Mouse (Mus musculus) CH12.LX (cell line): ENCODE measurements around the gene Cluap1. TPM values are rescaled to one million over a fixed set of nuclear protein-coding genes. Genes with fewer than 3 reads are reported as not detected.
A peak's percentile ranks its signal among the peaks of the same experiment; 100 is the strongest.

Experiments
- DNase-seq: peaks from one replicate; pipeline ENCODE4 v3.0.0-alpha.2; 2013; ENCODE audit errors: extremely low read depth
- H3K27ac ChIP-seq: 2 replicates; pipeline ENCODE4 v1.5.1; 2012; ENCODE audit warnings: low read depth, mild to moderate bottlenecking, control low read depth, moderate library complexity; ENCODE audit not compliant: insufficient read depth
- H3K27me3 ChIP-seq: replicated peaks from 2 replicates; pipeline ENCODE3; 2012; ENCODE audit warnings: inconsistent platforms
- H3K36me3 ChIP-seq, 2 experiments: replicated peaks in 1 of 2; 2 replicates each; pipeline versions ENCODE3 to v1.6.1; 2012; ENCODE audit warnings: inconsistent platforms in 1 of 2, low read length in 1 of 2, mild to moderate bottlenecking in 1 of 2, mixed read lengths in 1 of 2, moderate library complexity in 1 of 2; ENCODE audit not compliant: control insufficient read depth in 1 of 2, insufficient read depth in 1 of 2
- H3K4me1 ChIP-seq, 2 experiments: 2 replicates each; pipeline ENCODE4 v1.6.1; 2012; ENCODE audit warnings: inconsistent platforms in 1 of 2, moderate library complexity in 1 of 2; ENCODE audit not compliant: insufficient read depth in 2 of 2, control insufficient read depth in 1 of 2
- H3K4me2 ChIP-seq: 2 replicates; pipeline ENCODE4 v1.6.1; 2012; ENCODE audit warnings: low read depth, mild to moderate bottlenecking, control low read depth; ENCODE audit not compliant: poor library complexity, insufficient read depth, severe bottlenecking
- H3K4me3 ChIP-seq, 3 experiments: fragments of 150-350 bp in 1 of 3; sonication (generic) in 1 of 3; replicated peaks in 1 of 3; 2 replicates each; pipeline versions ENCODE3 to v1.5.1; 2011 to 2012; ENCODE audit warnings: low read depth in 2 of 3, low read length in 2 of 3, mild to moderate bottlenecking in 2 of 3, moderate library complexity in 2 of 3, control low read depth in 1 of 3, improper control_type of control experiment in 1 of 3, inconsistent platforms in 1 of 3, mixed read lengths in 1 of 3; ENCODE audit not compliant: poor library complexity in 1 of 3
- H3K79me2 ChIP-seq: replicated peaks from 2 replicates; pipeline ENCODE4 v1.6.1; 2012; ENCODE audit warnings: mild to moderate bottlenecking, moderate library complexity; ENCODE audit not compliant: control insufficient read depth, poor library complexity, insufficient read depth, severe bottlenecking; ENCODE audit errors: extremely low read depth
- H3K9ac ChIP-seq: 2 replicates; pipeline ENCODE4 v1.6.1; 2012; ENCODE audit warnings: low read depth, mild to moderate bottlenecking, control low read depth, moderate library complexity; ENCODE audit not compliant: insufficient read depth
- H3K9me3 ChIP-seq: replicated peaks from 2 replicates; pipeline ENCODE3; 2012; ENCODE audit warnings: low read length, inconsistent platforms, mixed read lengths
- BHLHE40 ChIP-seq: IDR thresholded peaks from 2 replicates; pipeline ENCODE4 v1.6.1; 2011; ENCODE audit warnings: mild to moderate bottlenecking, low read depth, low read length, improper control_type of control experiment
- CHD1 ChIP-seq: IDR thresholded peaks from 2 replicates; pipeline ENCODE4 v1.6.1; 2012; ENCODE audit warnings: low read depth, low read length, improper control_type of control experiment, inconsistent platforms
- CHD2 ChIP-seq: IDR thresholded peaks from 2 replicates; pipeline ENCODE4 v1.6.1; 2011; ENCODE audit warnings: low read length, improper control_type of control experiment
- CTCF ChIP-seq, 2 experiments: IDR thresholded peaks in 1 of 2; conservative IDR thresholded peaks in 1 of 2; 2 replicates each; pipeline ENCODE4 v1.5.1; 2011 to 2012; ENCODE audit warnings: low read depth in 2 of 2, low read length in 2 of 2, improper control_type of control experiment in 1 of 2, inconsistent platforms in 1 of 2, mild to moderate bottlenecking in 1 of 2, moderate library complexity in 1 of 2
- E2F4 ChIP-seq: IDR thresholded peaks from 2 replicates; pipeline ENCODE4 v1.6.1; 2011; ENCODE audit warnings: low read depth, low read length, improper control_type of control experiment; ENCODE audit not compliant: insufficient replicate concordance
- ELF1 ChIP-seq: IDR thresholded peaks from 2 replicates; pipeline ENCODE4 v1.6.1; 2014; ENCODE audit warnings: low read depth, mild to moderate bottlenecking, inconsistent platforms, low read length, improper control_type of control experiment
- EP300 ChIP-seq: IDR thresholded peaks from 2 replicates; pipeline ENCODE4 v1.6.1; 2011; ENCODE audit warnings: low read length, improper control_type of control experiment
- ETS1 ChIP-seq: conservative IDR thresholded peaks from 2 replicates; pipeline ENCODE4 v1.6.1; 2012; ENCODE audit warnings: low read depth, mild to moderate bottlenecking, inconsistent platforms, low read length, improper control_type of control experiment, moderate library complexity
- GABPA ChIP-seq: IDR thresholded peaks from 2 replicates; pipeline ENCODE4 v1.6.1; 2012; ENCODE audit warnings: low read depth, low read length, improper control_type of control experiment, inconsistent platforms; ENCODE audit not compliant: insufficient replicate concordance
- HCFC1 ChIP-seq: IDR thresholded peaks from 2 replicates; pipeline ENCODE4 v1.6.1; 2012; ENCODE audit warnings: low read depth, mild to moderate bottlenecking, inconsistent platforms, low read length, improper control_type of control experiment
- IRF4 ChIP-seq: IDR thresholded peaks from 2 replicates; pipeline ENCODE4 v1.6.1; 2014; ENCODE audit warnings: low read depth, mild to moderate bottlenecking, inconsistent platforms, low read length, improper control_type of control experiment
- JUN ChIP-seq: IDR thresholded peaks from 2 replicates; pipeline ENCODE4 v1.6.1; 2011; ENCODE audit warnings: low read depth, mild to moderate bottlenecking, low read length, improper control_type of control experiment, moderate library complexity; ENCODE audit not compliant: insufficient read depth
- JUND ChIP-seq: conservative IDR thresholded peaks from 2 replicates; pipeline ENCODE4 v1.6.1; 2011; ENCODE audit warnings: low read depth, low read length, improper control_type of control experiment
- KAT2A ChIP-seq: IDR thresholded peaks from 2 replicates; pipeline ENCODE4 v1.6.1; 2012; ENCODE audit warnings: low read length, improper control_type of control experiment, inconsistent platforms; ENCODE audit not compliant: insufficient replicate concordance
- MAFK ChIP-seq: IDR thresholded peaks from 2 replicates; pipeline ENCODE4 v1.6.1; 2011; ENCODE audit warnings: low read length, improper control_type of control experiment; ENCODE audit not compliant: insufficient replicate concordance
- MAX ChIP-seq: IDR thresholded peaks from 2 replicates; pipeline ENCODE4 v1.6.1; 2011; ENCODE audit warnings: low read length, improper control_type of control experiment
- MAZ ChIP-seq: IDR thresholded peaks from 2 replicates; pipeline ENCODE4 v1.6.1; 2012; ENCODE audit warnings: low read depth, mild to moderate bottlenecking, inconsistent platforms, low read length, improper control_type of control experiment, moderate library complexity
- MEF2A ChIP-seq: IDR thresholded peaks from 2 replicates; pipeline ENCODE4 v1.6.1; 2014; ENCODE audit warnings: low read depth, mild to moderate bottlenecking, inconsistent platforms, low read length, improper control_type of control experiment, borderline replicate concordance
- MXI1 ChIP-seq: IDR thresholded peaks from 2 replicates; pipeline ENCODE4 v1.6.1; 2011; ENCODE audit warnings: mild to moderate bottlenecking, low read depth, low read length, improper control_type of control experiment
- MYC ChIP-seq: IDR thresholded peaks from 2 replicates; pipeline ENCODE4 v1.6.1; 2011; ENCODE audit warnings: low read depth, mild to moderate bottlenecking, improper control_type of control experiment, low read length
- NELFE ChIP-seq: IDR thresholded peaks from 2 replicates; pipeline ENCODE4 v1.6.1; 2011; ENCODE audit warnings: low read depth, low read length, improper control_type of control experiment
- NRF1 ChIP-seq: IDR thresholded peaks from 2 replicates; pipeline ENCODE4 v1.6.1; 2014; ENCODE audit warnings: low read depth, mild to moderate bottlenecking, inconsistent platforms, low read length, improper control_type of control experiment, moderate library complexity
- PAX5 ChIP-seq: IDR thresholded peaks from 2 replicates; pipeline ENCODE4 v1.6.1; 2012; ENCODE audit warnings: low read length, inconsistent platforms, mixed read lengths
- POLR2A ChIP-seq: IDR thresholded peaks from 2 replicates; pipeline ENCODE4 v1.6.1; 2011; ENCODE audit warnings: low read depth, mild to moderate bottlenecking, improper control_type of control experiment, low read length
- POLR2AphosphoS2 ChIP-seq: IDR thresholded peaks from 2 replicates; pipeline ENCODE4 v1.6.1; 2011; ENCODE audit warnings: low read depth, low read length, improper control_type of control experiment
- RAD21 ChIP-seq: IDR thresholded peaks from 2 replicates; pipeline ENCODE4 v1.6.1; 2011; ENCODE audit warnings: low read depth, mild to moderate bottlenecking, low read length, improper control_type of control experiment, moderate library complexity
- RCOR1 ChIP-seq: conservative IDR thresholded peaks from 2 replicates; pipeline ENCODE4 v1.6.1; 2012; ENCODE audit warnings: low read depth, mild to moderate bottlenecking, inconsistent platforms, low read length, improper control_type of control experiment
- SIN3A ChIP-seq: IDR thresholded peaks from 2 replicates; pipeline ENCODE4 v1.6.1; 2012; ENCODE audit warnings: low read length, improper control_type of control experiment, inconsistent platforms
- SMC3 ChIP-seq: IDR thresholded peaks from 2 replicates; pipeline ENCODE4 v1.6.1; 2011; ENCODE audit warnings: low read depth, low read length, improper control_type of control experiment
- TBP ChIP-seq: conservative IDR thresholded peaks from 2 replicates; pipeline ENCODE4 v1.6.1; 2011; ENCODE audit warnings: low read depth, low read length, improper control_type of control experiment
- TCF12 ChIP-seq: IDR thresholded peaks from 2 replicates; pipeline ENCODE4 v1.6.1; 2014; ENCODE audit warnings: low read depth, mild to moderate bottlenecking, inconsistent platforms, low read length, improper control_type of control experiment
- UBTF ChIP-seq: IDR thresholded peaks from 2 replicates; pipeline ENCODE4 v1.6.1; 2012; ENCODE audit warnings: low read depth, mild to moderate bottlenecking, inconsistent platforms, low read length, improper control_type of control experiment, moderate library complexity
- USF1 ChIP-seq: IDR thresholded peaks from 2 replicates; pipeline ENCODE4 v1.6.1; 2014; ENCODE audit warnings: low read depth, mild to moderate bottlenecking, inconsistent platforms, low read length, improper control_type of control experiment
- USF2 ChIP-seq: conservative IDR thresholded peaks from 2 replicates; pipeline ENCODE4 v1.6.1; 2011; ENCODE audit warnings: low read depth, low read length, improper control_type of control experiment
- ZC3H11A ChIP-seq: IDR thresholded peaks from 2 replicates; pipeline ENCODE4 v1.6.1; 2012; ENCODE audit warnings: low read depth, mild to moderate bottlenecking, inconsistent platforms, low read length, improper control_type of control experiment
- ZKSCAN1 ChIP-seq: IDR thresholded peaks from 2 replicates; pipeline ENCODE4 v1.6.1; 2012; ENCODE audit warnings: low read depth, inconsistent platforms, low read length, improper control_type of control experiment, borderline replicate concordance
- ZMIZ1 ChIP-seq: IDR thresholded peaks from 2 replicates; pipeline ENCODE4 v1.6.1; 2012; ENCODE audit warnings: low read depth, mild to moderate bottlenecking, inconsistent platforms, low read length, improper control_type of control experiment
- ZNF384 ChIP-seq: IDR thresholded peaks from 2 replicates; pipeline ENCODE4 v1.6.1; 2012; ENCODE audit warnings: low read depth, low read length, improper control_type of control experiment, inconsistent platforms
- dilution Hi-C: fragments of 300-500 bp; cut with MboI; formaldehyde crosslinking; loops from 2 replicates; pipeline ENCODE4 v1.14.3; 2020; ENCODE audit warnings: low sequenced_read_pairs; ENCODE audit not compliant: extremely low pct_unique_long_range_greater_than_20kb, extremely low pct_ligation_motif_present
- in situ Hi-C: fragments of 300-500 bp; cut with MboI; formaldehyde crosslinking; loops from 3 replicates; pipeline ENCODE4 v1.14.3; 2019; ENCODE audit warnings: low sequenced_read_pairs, low pct_ligation_motif_present, low pct_unique_long_range_greater_than_20kb, mixed read lengths
- polyA plus RNA-seq: library from polyadenylated mRNA; unstranded; fragments of >175 nt; gene quantifications from 2 replicates; pipeline ENCODE4 v1.2.1, GENCODE M21; 2012; ENCODE audit warnings: low read depth; ENCODE audit not compliant: insufficient read length
- total RNA-seq, 2 experiments: library from RNA; depleted of rRNA; stranded (reverse); fragments of 300-350 nt in 1 of 2; fragments of >200 nt in 1 of 2; gene quantifications; 2 replicates each; pipeline ENCODE4 v1.2.3; 2012 to 2014

Gene Cluap1
- 33.7 and 37.6 TPM in 2 replicates for total RNA-seq (2012; rRNA removed)
- 46.5 and 47.9 TPM in 2 replicates for total RNA-seq (2014; rRNA removed)
- polyA plus RNA-seq: 47.0 and 56.1 TPM in 2 replicates

DNA sequence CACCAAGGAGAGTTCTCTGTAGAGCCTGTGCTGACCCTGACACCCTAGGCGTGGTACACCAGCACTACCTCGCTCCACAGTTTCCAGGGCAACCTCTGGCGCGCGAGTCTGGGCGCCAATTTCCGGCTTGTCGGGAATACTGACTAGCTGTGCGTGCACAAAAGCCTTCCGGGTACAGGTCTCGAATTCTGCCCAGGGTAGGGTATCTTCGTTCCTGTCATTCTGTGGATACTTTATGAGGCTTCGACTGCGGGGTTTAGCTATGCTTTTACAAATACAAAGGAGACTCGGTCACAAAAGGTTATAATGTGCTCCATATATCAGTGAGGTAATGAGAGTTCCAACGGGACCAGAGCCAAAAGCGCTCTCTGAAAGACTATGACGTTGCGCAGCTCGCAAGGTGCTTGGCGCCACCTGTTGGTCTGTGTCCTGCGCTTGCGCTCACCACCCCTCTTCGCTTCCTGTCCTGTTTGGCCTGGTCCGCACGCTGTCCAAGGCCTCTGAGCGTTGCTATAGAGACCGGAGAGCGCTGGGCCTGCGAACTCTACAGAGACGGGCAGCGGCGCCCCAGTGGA lies at the start of gene Cluap1, which contains the start of gene 1700037C18Rik:
Gene Cluap1 (plus strand): TSS at position 265 of the 575 bp plus-strand sequence.
Gene 1700037C18Rik (minus strand): TSS at position 153 of the 575 bp plus-strand sequence.
- TF ChIP-seq POLR2A: peak; percentile 81
- TF ChIP-seq CHD1: peak; percentile 27; the same call in 1 of the 2 replicates
- TF ChIP-seq NRF1: peak; percentile 86
- peak; percentile 52 to 83 for TF ChIP-seq CTCF (conservative IDR thresholded peaks at IDR 0.05 in 1 of 2, IDR thresholded peaks at IDR 0.05 in 1 of 2; ENCODE audit: low read depth in 2 of 2, low read length in 2 of 2)
- TF ChIP-seq HCFC1: peak; percentile 90
- peak; percentile 73 for TF ChIP-seq ZMIZ1
- TF ChIP-seq CHD2: peak; percentile 76
- peak; percentile 12; the same call in 1 of the 2 replicates for TF ChIP-seq ZNF384
- TF ChIP-seq ETS1: peak; percentile 58
- peak; percentile 75 for TF ChIP-seq MAX
- 0 out of 2 replicates have a peak, but pooled peaks have one; percentile 9 for TF ChIP-seq BHLHE40
- no peak for TF ChIP-seq MAFK
- TF ChIP-seq NELFE: peak; percentile 75; the same call in 1 of the 2 replicates
- TF ChIP-seq IRF4: peak; percentile 72
- TF ChIP-seq JUN: peak; percentile 43; the same call in 1 of the 2 replicates
- TF ChIP-seq MEF2A: peak; percentile 81
- TF ChIP-seq RCOR1: no peak
- TF ChIP-seq MAZ: no peak
- peak; percentile 90 for TF ChIP-seq ELF1
- TF ChIP-seq E2F4: peak; percentile 95
- peak; percentile 66 for TF ChIP-seq RAD21
- TF ChIP-seq SIN3A: peak; percentile 96
- TF ChIP-seq POLR2AphosphoS2: peak; percentile 76; the same call in 1 of the 2 replicates
- TF ChIP-seq KAT2A: peak; percentile 79; the same call in 1 of the 2 replicates
- TF ChIP-seq TBP: peak; percentile 96
- TF ChIP-seq TCF12: peak; percentile 81
- TF ChIP-seq PAX5: no peak
- TF ChIP-seq ZC3H11A: no peak
- TF ChIP-seq MYC: peak; percentile 89; the same call in 1 of the 2 replicates
- TF ChIP-seq SMC3: peak; percentile 72
- TF ChIP-seq UBTF: no peak
- TF ChIP-seq EP300: 0 out of 2 replicates have a peak, but pooled peaks have one; percentile 2
- no peak for TF ChIP-seq ZKSCAN1
- TF ChIP-seq USF1: no peak
- peak; percentile 27; the same call in 1 of the 2 replicates for TF ChIP-seq GABPA
- no peak for TF ChIP-seq USF2
- TF ChIP-seq MXI1: peak; percentile 94
- TF ChIP-seq JUND: peak; percentile 63; the same call in 1 of the 2 replicates
- peak within 1 kb of the TSS; percentile 89 for H3K9ac ChIP-seq
- peak within 1 kb of the TSS; percentile 65 to 93 (median 91) for H3K4me3 ChIP-seq
- dilution Hi-C loops: no loop called here
- no peaks in the 10 kb centered on the region for H3K9me3 ChIP-seq
- peaks cover 14% of the 10 kb centered on the region for H3K79me2 ChIP-seq
- peak; percentile 94 for DNase-seq
- in situ Hi-C loops: no loop called here
- H3K4me1 ChIP-seq: peaks cover 6 to 21% of the 10 kb centered on the region in 2 experiments
- 0 out of 2 replicates have a peak within 1 kb of the TSS, but pooled peaks have one; percentile 6 for H3K27ac ChIP-seq
- peak within 1 kb of the TSS; percentile 96 for H3K4me2 ChIP-seq
- H3K27me3 ChIP-seq: no peaks in the 10 kb centered on the region
- peaks cover 43 to 67% of the 10 kb centered on the region in 2 experiments for H3K36me3 ChIP-seq
